Mouse (Mus musculus): Measurements from ENCODE around the gene Golga7b.

- TF ChIP-seq CTCF (IDR thresholded peaks at IDR 0.05; ENCODE audit: low read depth, low read length) (no peak), POLR2A (IDR thresholded peaks at IDR 0.05; ENCODE audit: insufficient read depth, low read length) (no peak)
Measured at GRCm38 (mm10) chr19:42238341-42238715, 9.0 kb upstream of the Golga7b start.
